Mouse (Mus musculus) midbrain, embryonic 12.5 days (tissue): Measurements from ENCODE around the gene Tbc1d13. TPM values are rescaled to one million over a fixed set of nuclear protein-coding genes. Genes with fewer than 3 reads are reported as not detected.

ENCODE experiments used
- ATAC-seq: fragments of 200-750 bp; cut with Nextera tagmentation; 2 replicates; pipeline ENCODE4 v1.8.0; 2017; ENCODE audit warnings: low read depth, moderate TSS enrichment, moderate library complexity; ENCODE audit not compliant: low FRiP score
- H3K27ac ChIP-seq: fragments of 300-500 bp; sonication (generic); replicated peaks from 2 replicates; pipeline ENCODE4 v1.5.1; 2016; ENCODE audit warnings: mild to moderate bottlenecking
- H3K27me3 ChIP-seq: fragments of 300-500 bp; sonication (generic); 2 replicates; pipeline ENCODE4 v1.6.1; 2016; ENCODE audit warnings: mild to moderate bottlenecking
- H3K36me3 ChIP-seq: fragments of 300-500 bp; sonication (generic); 2 replicates; pipeline ENCODE4 v1.6.1; 2016
- H3K4me1 ChIP-seq: fragments of 300-500 bp; sonication (generic); 2 replicates; pipeline ENCODE4 v1.6.1; 2016
- H3K4me2 ChIP-seq: fragments of 300-500 bp; sonication (generic); replicated peaks from 2 replicates; pipeline ENCODE4 v1.6.1; 2016; ENCODE audit warnings: mild to moderate bottlenecking, moderate library complexity
- H3K4me3 ChIP-seq: fragments of 300-500 bp; sonication (generic); 2 replicates; pipeline ENCODE4 v1.5.1; 2016; ENCODE audit warnings: mild to moderate bottlenecking
- H3K9ac ChIP-seq: fragments of 300-500 bp; sonication (generic); replicated peaks from 2 replicates; pipeline ENCODE4 v1.6.1; 2016; ENCODE audit warnings: mild to moderate bottlenecking, moderate library complexity
- H3K9me3 ChIP-seq: fragments of 300-500 bp; sonication (generic); 2 replicates; pipeline ENCODE4 v1.6.1; 2016; ENCODE audit warnings: mild to moderate bottlenecking
- WGBS: fragments of 180-500 bp; shearing (Covaris S2); methylation state at CpG from one replicate; pipeline ENCODE4 v1.1.7; 2016; 5-methylcytosine and 5-hydroxymethylcytosine counted together
- polyA plus RNA-seq: library from polyadenylated mRNA; unstranded; fragments of >200 nt; fragmentation: Nextera tagmentation; extraction: Ambion mirVana; gene quantifications from 2 replicates; pipeline ENCODE4 v1.2.1, GENCODE M21; 2016

Tbc1d13 gene
- 11.2 and 12.9 TPM in 2 replicates for polyA plus RNA-seq

GRCm38 (mm10) chr2:30133613-30134377 lies at the start of gene Tbc1d13:
TSS of gene Tbc1d13 (plus strand) at chr2:30133746.
- Histone ChIP-seq H3K4me3 (peak within 1 kb of the TSS; percentile 90), H3K36me3 (peaks cover 19% of the 10 kb centered on the region), H3K4me2 (peak within 1 kb of the TSS; percentile 94), H3K9me3 (no peaks in the 10 kb centered on the region), H3K9ac (peak within 1 kb of the TSS; percentile 87), H3K27me3 (no peaks in the 10 kb centered on the region), H3K4me1 (peaks cover 20% of the 10 kb centered on the region), H3K27ac (peak within 1 kb of the TSS; percentile 77)
- under 1% methylated on average over 44 of the region's 46 CpGs for WGBS
- peak; percentile 94 for ATAC-seq

DNA sequence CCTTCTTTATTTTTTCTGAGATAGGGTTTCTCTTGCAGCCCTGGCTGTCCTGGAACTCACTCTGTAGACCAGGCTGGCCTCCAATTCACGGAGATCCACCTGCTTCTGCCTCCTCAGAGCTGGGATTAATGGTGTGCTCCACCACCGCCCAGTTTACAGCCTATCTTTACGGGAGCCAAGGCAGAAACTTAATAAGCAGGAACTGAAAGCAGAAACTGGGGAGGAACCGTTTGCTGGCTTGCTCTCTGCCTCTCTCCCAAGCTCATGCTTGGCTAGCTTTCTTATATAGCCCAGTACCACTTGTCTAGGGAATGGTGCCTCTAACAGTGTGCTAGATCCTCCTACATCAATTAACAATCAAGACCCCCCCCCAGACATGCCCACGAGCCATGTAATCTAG lies 49.4 kb upstream of the Tbc1d13 start:
- ATAC-seq = no peak
- H3K4me1 ChIP-seq = peaks cover 8% of the 10 kb centered on the region; the same call in 1 of the 2 replicates
- no peak overlapping the region; the same call in 1 of the 2 replicates for H3K4me3 ChIP-seq
- no peaks in the 10 kb centered on the region for H3K27me3 ChIP-seq
- WGBS = 43% methylated on average over 5 of the region's 5 CpGs
- H3K27ac ChIP-seq = no peak overlapping the region
- H3K4me2 ChIP-seq = peak overlapping the region; percentile 42
- no peaks in the 10 kb centered on the region for H3K9me3 ChIP-seq
- no peak overlapping the region for H3K9ac ChIP-seq
- no peaks in the 10 kb centered on the region for H3K36me3 ChIP-seq

DNA sequence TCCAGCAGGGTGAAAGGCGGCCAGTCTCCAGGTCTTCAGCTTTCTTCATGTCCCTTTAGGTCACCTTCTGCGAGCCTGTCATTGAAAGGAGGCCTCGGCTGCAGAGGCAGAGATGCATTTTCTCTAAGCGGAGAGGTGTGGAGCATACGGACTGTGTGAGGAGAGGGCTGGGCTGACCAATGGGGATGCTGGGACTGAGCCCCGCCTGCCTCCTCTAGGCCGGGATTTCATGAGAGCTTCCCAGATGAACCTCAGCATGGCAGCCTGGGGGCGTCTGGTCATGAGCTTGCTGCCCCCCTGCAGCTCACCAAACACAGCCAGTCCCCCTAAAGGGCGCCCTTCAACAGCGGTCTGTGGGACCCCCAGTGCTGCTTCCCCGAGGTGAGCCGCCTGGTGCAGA lies 48.9 kb upstream of the Tbc1d13 start:
- H3K27me3 ChIP-seq = no peaks in the 10 kb centered on the region
- peaks cover 8% of the 10 kb centered on the region; the same call in 1 of the 2 replicates for H3K4me1 ChIP-seq
- H3K9ac ChIP-seq = no peak overlapping the region
- H3K4me2 ChIP-seq = peak overlapping the region; percentile 42
- 9% methylated on average over 12 of the region's 12 CpGs for WGBS
- H3K36me3 ChIP-seq = no peaks in the 10 kb centered on the region
- 0 out of 2 replicates have a peak, but pooled peaks have one; percentile 30 for ATAC-seq
- peak overlapping the region; percentile 20 for H3K4me3 ChIP-seq
- no peak overlapping the region for H3K27ac ChIP-seq
- H3K9me3 ChIP-seq = no peaks in the 10 kb centered on the region

GRCm38 (mm10) chr2:30087310-30087709 lies 46.2 kb upstream of the Tbc1d13 start:
- H3K27ac ChIP-seq = no peak overlapping the region
- no peaks in the 10 kb centered on the region for H3K9me3 ChIP-seq
- H3K27me3 ChIP-seq = no peaks in the 10 kb centered on the region
- H3K4me3 ChIP-seq = no peak overlapping the region
- no peak overlapping the region for H3K4me2 ChIP-seq
- peaks cover 11% of the 10 kb centered on the region for H3K4me1 ChIP-seq
- H3K36me3 ChIP-seq = peaks cover 12% of the 10 kb centered on the region
- 92% methylated on average over 4 of the region's 4 CpGs for whole genome bisulfite sequencing
- no peak for ATAC-seq
- no peak overlapping the region for H3K9ac ChIP-seq

GRCm38 (mm10) chr2:30091521-30091920 lies 42.0 kb upstream of the Tbc1d13 start:
- Histone ChIP-seq H3K27me3 (no peaks in the 10 kb centered on the region), H3K27ac (no peak overlapping the region), H3K4me1 (peaks cover 17% of the 10 kb centered on the region), H3K9me3 (no peaks in the 10 kb centered on the region), H3K9ac (no peak overlapping the region), H3K4me2 (no peak overlapping the region), H3K36me3 (peaks cover 16% of the 10 kb centered on the region), H3K4me3 (no peak overlapping the region)
- 90% methylated on average over 12 of the region's 12 CpGs for WGBS
- no peak for ATAC-seq

- H3K4me1 ChIP-seq = peaks cover 17% of the 10 kb centered on the region
- no peak for ATAC-seq
- WGBS = 56% methylated on average over 6 of the region's 6 CpGs
- H3K27me3 ChIP-seq = no peaks in the 10 kb centered on the region
- peaks cover 16% of the 10 kb centered on the region for H3K36me3 ChIP-seq
- peak overlapping the region; percentile 69 for H3K4me2 ChIP-seq
- no peak overlapping the region for H3K27ac ChIP-seq
- peak overlapping the region; percentile 64 for H3K4me3 ChIP-seq
- no peaks in the 10 kb centered on the region for H3K9me3 ChIP-seq
- H3K9ac ChIP-seq = peak overlapping the region; percentile 60
Observed at GRCm38 (mm10) chr2:30092280-30092918, 41.1 kb upstream of the Tbc1d13 start.

DNA sequence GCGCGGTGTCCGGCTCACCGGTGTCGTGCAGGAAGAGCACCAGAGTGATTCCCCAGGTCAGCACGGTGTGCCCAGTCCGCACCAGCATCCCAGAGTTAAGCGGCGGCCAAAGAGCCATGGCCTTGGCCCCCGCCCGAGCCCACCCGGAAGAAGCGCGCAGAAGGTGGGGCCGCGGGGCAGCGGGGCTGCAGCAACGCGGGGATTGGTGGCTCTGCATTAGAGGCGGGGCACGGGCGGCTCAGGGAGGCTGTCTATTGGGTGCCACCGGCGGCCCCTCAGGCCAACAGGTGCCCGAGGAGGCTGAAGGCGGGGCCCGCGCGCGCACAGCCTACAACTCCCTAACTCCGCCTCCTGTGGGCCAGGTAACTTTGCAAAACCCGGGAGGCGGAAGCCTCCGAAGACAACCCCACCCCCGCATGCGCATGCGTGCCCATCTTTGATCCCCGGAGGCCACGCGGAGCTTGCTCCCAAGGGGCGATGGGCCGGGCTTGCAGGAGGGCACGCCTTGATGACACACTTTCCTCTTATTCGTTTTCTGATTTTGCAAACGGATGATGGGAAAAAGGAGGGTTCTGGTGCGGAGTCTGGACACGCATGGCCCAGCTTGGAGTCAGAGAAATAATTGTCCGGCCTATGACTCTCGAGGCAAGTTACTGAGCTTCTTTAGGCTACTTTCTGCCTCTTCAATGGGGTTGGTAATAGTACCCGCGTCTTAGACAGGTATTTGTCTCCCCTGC lies 39.9 kb upstream of the Tbc1d13 start, which contains the start of gene Zdhhc12:
TSS of gene Zdhhc12 (minus strand) at position 178 of the 737 bp plus-strand sequence.
- peaks cover 17% of the 10 kb centered on the region for H3K4me1 ChIP-seq
- peak within 1 kb of the TSS; percentile 64 for H3K4me3 ChIP-seq
- WGBS = under 1% methylated on average over 51 of the region's 51 CpGs
- H3K4me2 ChIP-seq = peak within 1 kb of the TSS; percentile 69
- H3K9ac ChIP-seq = peak within 1 kb of the TSS; percentile 60
- H3K27me3 ChIP-seq = no peaks in the 10 kb centered on the region
- peak; percentile 96 for ATAC-seq
- H3K9me3 ChIP-seq = no peaks in the 10 kb centered on the region
- no peak within 1 kb of the TSS; the same call in 1 of the 2 replicates for H3K27ac ChIP-seq
- peaks cover 23% of the 10 kb centered on the region for H3K36me3 ChIP-seq

GRCm38 (mm10) chr2:30094208-30094588 lies 39.3 kb upstream of the Tbc1d13 start:
- Histone ChIP-seq H3K27me3 (no peaks in the 10 kb centered on the region), H3K9ac (peak overlapping the region; percentile 60; the same call in 1 of the 2 replicates), H3K9me3 (no peaks in the 10 kb centered on the region), H3K27ac (no peak overlapping the region; the same call in 1 of the 2 replicates), H3K4me1 (peaks cover 17% of the 10 kb centered on the region), H3K4me3 (peak overlapping the region; percentile 64), H3K4me2 (peak overlapping the region; percentile 69), H3K36me3 (peaks cover 28% of the 10 kb centered on the region)
- 5% methylated on average over 13 of the region's 13 CpGs for WGBS
- ATAC-seq = no peak

GRCm38 (mm10) chr2:30095882-30096527 lies 37.5 kb upstream of the Tbc1d13 start:
- Histone ChIP-seq H3K9ac (no peak overlapping the region), H3K9me3 (no peaks in the 10 kb centered on the region), H3K4me2 (no peak overlapping the region), H3K36me3 (peaks cover 41% of the 10 kb centered on the region), H3K27ac (no peak overlapping the region), H3K4me3 (no peak overlapping the region), H3K4me1 (peaks cover 17% of the 10 kb centered on the region), H3K27me3 (no peaks in the 10 kb centered on the region)
- 82% methylated on average over 2 of the region's 2 CpGs for WGBS
- ATAC-seq = no peak

DNA sequence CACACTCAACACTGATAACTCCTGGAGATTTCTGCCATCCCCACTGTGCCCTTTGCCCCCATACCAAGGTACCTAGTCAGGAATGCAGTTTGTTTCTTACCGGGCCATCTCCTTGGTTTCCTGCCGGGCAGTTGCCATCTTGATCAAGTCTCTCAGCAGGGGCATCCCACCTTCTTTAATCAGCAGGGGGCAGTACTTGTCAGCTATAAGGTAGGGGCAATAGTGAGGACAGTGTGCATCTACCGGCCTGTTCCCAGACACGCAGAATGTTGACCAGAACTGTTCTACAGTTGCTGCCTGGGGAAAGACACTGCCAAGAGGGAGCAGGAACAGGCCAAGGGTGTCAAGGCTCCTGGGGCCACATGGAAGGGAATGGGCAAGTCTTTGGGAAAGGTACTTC lies 33.3 kb upstream of the Tbc1d13 start:
- Histone ChIP-seq H3K4me1 (no peaks in the 10 kb centered on the region), H3K27ac (no peak overlapping the region), H3K36me3 (peaks cover 72% of the 10 kb centered on the region), H3K9me3 (no peaks in the 10 kb centered on the region), H3K9ac (no peak overlapping the region), H3K4me3 (no peak overlapping the region), H3K27me3 (no peaks in the 10 kb centered on the region), H3K4me2 (no peak overlapping the region)
- 78% methylated on average over 4 of the region's 4 CpGs for WGBS
- no peak for ATAC-seq

- no peak overlapping the region for H3K4me3 ChIP-seq
- ATAC-seq = no peak
- peaks cover 94% of the 10 kb centered on the region for H3K36me3 ChIP-seq
Observed at GRCm38 (mm10) chr2:30106364-30106763, 27.2 kb upstream of the Tbc1d13 start.

More at GRCm38 (mm10) chr2:30106364-30106763, 27.2 kb upstream of the Tbc1d13 start:
- Histone ChIP-seq H3K9ac (no peak overlapping the region), H3K9me3 (no peaks in the 10 kb centered on the region), H3K27ac (no peak overlapping the region), H3K4me2 (no peak overlapping the region), H3K4me1 (no peaks in the 10 kb centered on the region), H3K27me3 (no peaks in the 10 kb centered on the region)
